Mouse (Mus musculus) left cerebral cortex, adult 11 months (tissue): Measurements from ENCODE around the gene Cdh16.
"Not testable (repeated sequence)": the region's sequence is repeated elsewhere in the genome, so short reads cannot be mapped to it uniquely, and the experiment has no call there.

ENCODE experiments used
- DNase-seq: peaks from one replicate; pipeline ENCODE4 v3.0.0; 2022; ENCODE audit warnings: low spot score

Cdh16 gene

DNA sequence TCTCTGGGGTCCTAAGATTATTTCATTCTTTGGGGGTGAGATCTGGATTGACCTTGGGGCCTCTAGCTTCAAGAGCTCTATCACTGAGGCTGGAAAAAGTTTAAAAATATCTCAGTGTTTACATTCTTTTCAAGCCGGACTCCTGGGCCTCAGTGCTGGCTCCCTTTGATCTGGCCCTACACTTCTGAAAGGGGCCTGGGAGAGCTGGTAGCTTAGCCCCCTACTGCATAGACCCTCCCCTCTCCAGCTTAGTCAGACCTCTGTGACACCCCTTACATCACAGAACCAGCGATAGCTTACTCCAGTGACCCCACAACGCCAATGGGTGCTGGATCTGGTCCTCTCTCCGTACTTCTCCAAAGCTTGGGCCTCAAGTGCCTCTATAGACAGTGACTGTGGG, 12.6 kb downstream of the Cdh16 start:
- no peak for DNase-seq

DNA sequence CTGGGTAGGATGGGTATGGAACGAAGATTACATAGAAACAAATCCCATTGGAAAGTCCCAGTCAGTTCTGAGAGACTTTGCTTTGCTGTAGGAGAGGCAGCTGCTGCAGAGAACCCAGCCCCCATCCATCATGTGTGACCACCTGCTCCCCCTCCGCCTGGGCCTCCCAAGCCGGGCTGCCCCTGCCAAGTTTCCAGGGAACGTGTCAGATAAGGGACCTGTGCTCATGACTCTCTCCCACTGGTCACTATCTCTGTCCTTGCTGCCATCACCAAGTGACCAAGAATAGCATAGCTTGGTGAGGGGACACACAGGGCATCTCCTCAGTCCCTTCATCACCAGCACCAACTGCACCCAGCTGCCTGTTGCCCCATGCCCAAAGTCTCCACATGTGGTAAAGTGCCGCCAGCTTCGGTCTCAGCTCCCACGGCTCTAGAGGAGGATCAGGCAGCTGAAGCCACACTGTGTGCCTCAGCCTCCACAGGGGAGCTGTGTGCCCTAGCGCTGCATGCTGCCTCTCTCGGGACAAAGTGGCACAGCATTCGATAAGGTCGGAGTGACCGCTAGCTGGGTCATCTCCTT, 13.9 kb downstream of the Cdh16 start:
- no peak for DNase-seq

DNA sequence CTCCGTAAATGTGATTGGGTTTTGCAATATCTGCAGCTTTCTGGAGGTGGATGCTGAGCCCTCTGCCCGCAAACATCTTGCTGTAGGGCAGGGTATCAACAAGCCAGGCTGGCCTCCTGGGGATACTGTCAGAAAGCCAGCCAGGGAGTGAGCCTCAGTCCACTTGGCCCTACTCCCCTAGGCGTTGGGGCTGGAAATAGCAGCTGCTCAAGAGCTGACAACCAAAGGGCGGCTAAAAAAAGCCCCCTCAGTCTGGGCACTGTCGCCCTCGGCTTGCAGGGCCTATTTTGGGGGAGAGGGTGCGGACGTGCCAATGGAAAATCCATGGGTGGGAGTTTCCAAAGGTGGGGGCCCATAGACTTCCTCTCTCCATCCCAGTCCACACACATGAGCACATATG, 15.0 kb downstream of the Cdh16 start:
- DNase-seq: no peak

DNA sequence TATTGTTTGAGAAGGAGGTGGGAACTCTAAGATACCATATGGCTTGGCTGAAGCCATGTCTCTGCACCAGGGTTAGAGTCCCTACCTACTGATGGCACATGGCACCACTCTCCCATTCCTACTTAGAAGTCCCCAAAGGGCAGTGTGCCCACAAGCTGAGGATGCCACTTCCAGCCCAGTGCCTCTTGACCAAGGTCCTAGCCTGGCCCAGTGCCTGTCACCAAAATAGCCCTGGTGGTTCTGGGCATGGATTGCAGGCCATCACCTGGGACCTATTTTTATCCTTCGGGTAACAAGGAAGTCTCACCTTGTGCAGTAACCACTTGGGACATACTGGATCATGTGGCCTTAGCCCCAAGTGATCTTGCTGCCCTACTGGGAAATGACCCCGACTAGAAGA, 16.3 kb downstream of the Cdh16 start:
- DNase-seq: no peak

DNA sequence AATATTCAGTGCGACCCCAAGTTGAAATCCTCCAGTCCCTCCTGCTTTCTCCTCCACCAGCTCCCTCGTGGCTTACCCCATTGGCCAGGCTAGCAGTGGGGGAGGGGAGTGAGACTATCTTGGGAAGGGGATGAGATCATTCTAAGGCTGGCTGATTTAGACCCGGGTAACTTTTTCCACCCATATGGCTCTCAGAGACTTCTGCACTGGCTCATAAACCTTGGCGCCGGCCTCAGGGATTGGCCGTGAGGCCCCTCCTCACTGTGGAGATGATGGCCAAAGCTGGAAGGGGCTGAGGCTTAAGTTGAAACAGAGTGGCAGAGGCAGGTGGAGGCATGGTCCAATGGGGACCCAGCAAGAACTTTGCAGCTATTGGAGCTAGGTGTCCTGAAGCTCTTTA, 17.9 kb downstream of the Cdh16 start:
- DNase-seq: no peak

DNA sequence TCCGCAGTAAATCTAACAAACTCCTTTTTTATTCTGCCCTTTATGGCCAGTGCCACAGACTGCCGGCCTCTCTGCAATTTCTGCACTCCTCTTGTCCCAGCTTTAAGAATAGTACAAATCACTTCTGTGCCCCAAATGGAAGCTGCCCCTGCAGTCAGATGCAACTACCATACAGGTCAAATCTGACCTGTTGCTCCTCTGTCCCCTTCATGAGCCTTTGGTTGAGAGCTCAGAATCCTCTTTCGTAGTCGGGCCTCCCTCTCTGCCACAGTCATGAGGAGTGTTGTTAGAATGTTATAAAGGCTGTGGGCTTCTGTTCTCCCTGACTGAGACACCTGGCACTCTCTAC, 21.0 kb downstream of the Cdh16 start:
- no peak for DNase-seq

DNA sequence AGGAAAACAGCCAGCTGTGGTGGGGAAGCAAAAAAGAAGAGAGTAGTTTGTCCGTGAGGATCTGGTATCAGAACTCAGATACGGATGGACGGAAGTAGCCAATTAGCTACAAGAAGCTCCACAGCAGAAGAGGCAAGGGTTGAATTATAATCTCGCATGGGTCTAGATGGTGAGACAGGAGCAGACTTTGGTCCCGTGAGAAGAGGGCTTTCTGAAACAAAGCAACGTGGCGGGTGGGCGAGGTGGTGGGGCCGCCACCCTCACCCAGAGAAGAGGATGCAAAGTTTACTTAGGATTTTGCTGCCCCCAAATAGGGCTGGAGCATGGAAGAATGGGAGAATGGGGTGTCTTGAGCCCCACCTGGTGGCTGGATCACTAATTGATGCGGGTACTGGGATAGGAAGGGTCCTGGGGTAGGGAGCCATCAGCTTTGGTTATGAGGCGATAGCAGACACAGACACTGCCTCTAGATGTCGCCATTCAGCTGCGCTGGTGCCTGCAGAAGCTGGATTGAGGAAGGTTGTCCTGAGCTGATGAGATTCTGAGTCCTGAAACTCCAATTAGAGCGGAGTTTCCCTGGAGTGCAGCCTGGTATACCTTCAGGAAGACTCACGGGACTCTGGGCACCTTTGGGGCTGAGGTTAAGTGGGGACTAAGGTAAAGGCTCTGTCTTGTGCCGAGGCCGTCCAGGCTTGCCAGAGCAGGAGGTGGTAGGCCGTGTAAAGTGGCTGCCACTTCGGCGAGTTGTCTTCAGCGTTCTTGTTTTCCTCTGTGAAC, 21.5 kb downstream of the Cdh16 start:
- peak; percentile 78 for DNase-seq

DNA sequence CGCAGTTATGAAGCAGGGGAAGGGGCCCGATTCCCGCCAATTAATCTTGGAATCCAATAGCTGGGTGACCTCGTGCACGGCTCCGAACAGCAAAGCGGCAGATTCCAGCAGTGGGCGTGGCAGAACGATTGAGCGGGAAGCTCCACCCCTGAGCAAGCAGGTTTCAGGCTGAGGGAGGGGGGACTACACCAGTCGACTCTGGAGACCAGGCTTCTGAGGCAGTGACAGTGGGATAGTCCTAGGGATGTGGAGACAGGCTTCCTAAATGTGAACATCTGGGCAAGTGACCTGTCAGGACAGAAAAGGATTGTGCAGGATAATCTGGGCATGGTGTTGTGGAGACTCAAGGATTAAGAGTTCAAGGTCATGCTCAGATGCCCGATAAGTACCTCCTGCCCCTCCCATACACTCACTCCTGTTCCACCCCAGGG, 22.2 kb downstream of the Cdh16 start:
- no peak for DNase-seq

DNA sequence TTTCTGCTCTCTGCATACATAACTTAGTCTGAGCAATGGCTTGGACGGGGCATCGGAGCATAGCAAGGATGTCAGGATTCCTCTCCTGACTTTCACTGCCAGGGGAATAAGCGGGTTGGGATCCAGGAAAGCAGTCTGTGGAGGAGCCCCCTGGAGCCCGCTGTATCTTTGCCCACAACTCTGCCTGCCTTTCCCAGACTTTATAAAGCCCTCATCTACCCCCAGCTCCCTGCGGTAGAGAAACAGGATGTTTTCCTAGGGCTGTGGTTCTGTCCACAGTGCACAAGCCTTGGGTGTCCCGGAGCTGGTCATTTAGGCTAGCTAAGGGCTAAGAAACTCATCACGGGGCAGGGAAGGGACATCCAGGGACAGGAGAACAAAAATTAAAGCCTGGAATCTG, 22.8 kb downstream of the Cdh16 start:
- no peak for DNase-seq

DNA sequence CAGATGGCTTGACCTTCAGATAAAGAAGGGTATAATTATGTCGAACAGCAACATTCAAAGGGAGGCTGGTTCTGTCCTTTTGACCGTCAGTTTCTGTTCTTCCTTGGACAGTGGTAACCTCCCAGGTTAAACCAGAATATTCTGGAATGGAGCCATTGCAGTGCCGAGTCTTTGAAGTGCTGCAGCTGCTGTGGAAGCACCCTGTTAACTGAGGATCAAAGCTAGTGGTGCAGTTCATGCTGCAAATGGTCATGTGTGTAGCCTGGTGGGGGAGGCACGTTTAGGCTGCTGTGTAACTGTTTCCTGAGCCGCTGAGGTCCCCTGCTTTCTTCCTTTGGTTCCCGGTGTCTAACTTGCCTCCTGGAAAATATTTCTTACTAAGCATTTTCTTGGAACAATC, 25.7 kb downstream of the Cdh16 start:
- no peak for DNase-seq

DNA sequence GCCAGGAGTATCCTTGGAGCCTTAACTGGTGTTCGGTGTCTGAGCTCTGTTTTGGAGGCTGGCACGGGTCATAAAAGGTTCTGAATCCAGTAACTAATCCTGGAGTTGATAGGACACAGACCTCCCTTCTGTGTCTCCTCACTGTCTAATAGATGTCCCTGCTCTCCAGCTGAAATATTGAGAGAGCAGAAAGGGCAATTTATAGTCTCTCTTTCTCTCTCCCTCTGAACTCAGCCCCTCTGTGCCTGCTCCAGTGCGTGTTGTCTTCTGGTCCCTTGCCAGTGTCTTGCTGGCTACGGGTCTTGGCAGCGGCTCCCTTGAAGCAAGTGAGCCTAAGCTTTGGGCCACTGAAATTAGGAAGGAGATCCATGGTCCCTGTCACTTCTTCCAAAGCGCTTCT, 26.5 kb downstream of the Cdh16 start:
- DNase-seq: no peak

DNA sequence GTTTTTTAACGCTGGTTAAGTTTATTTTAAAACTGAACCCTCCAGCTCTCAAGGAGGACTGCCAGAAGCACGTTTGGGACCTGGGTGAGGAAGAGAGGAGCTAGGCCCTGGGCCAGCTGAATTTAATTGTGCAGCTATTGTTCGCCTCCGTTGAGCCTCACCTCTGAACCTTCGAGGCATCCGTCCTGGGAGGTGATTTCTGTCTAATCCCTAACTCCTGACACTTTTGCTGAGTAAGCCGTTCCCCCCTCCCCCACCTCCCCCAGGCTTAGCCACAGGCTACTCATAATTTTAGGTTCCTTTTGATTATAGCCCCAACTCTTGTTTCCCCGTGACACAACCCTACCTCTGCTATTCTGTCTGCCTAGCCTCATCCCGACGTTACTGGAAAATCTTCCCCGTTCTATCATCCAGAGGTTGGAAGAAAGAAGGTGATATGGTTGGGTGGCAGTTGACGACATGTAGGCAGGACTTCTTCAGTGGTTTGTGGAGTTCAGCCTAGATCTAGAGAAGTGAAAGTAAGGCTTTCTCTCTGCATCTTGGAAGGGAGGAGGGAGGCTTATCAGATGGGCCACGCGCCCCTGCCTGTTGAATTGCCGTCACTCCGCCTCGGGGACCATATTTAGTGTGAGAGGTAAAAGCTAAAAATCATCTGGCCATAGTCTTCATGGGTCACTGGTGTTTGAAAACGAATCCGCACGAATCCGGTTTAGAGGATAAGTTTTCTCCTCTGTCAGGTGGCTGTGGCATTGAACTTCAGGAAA, 28.2 kb downstream of the Cdh16 start:
- DNase-seq: no peak

DNA sequence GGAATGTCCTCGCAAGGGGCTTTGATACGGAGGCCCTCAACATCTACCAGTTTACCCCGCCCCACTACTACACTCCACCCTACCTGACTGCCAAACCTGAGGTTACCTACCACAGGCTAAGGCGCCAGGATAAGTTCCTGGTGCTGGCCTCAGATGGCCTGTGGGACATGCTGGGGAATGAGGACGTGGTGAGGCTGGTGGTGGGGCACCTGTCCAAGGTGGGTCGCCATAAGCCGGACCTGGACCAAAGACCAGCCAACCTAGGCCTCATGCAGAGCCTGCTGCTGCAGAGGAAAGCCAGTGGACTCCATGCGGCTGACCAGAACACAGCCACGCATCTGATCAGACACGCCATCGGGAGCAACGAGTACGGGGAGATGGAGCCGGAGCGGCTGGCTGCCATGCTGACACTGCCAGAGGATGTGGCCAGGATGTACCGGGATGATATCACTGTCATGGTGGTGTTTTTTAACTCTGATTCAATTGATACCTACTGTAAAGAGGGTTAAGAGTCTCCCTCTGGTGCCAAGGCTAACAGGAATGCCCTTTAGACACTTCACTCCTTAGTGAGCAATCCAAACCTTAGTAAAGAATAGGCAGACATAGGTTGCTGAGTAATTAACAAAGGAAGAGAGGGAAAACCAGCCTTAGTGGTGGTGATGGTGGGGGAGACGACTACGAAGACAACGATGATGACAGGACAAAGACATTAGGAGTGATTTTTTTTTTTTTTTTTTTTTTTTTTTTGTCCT, 29.4 kb downstream of the Cdh16 start:
- DNase-seq: no peak

DNA sequence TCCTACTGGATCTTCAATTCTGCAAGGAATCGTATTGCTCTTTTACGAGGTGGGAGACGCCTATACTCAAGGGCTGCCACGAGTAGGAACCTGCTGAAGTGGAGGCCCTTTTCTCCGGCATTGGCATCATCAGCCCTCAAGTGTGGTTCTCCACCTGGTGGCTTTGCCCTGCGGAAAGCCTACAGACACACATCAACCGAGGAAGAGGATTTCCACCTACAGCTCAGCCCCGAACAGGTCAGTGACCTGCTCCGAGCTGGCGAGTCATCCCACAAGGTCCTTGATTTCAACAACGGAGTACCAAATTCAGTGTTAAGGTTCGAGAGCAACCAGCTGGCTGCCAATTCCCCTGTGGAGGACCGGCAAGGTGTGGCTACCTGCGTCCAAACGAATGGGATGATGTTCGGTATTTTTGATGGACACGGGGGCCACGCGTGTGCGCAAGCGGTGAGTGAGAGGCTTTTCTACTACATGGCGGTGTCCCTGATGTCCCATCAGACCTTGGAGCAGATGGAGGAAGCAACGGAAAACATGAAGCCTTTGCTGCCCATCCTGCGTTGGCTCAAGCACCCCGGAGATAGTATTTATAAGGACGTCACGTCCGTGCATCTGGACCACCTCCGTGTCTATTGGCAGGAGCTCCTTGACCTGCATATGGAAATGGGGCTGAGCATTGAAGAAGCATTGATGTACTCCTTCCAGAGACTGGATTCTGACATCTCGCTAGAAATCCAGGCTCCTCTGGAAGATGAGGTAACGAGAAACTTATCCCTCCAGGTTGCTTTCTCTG, 30.5 kb downstream of the Cdh16 start:
- no peak for DNase-seq

DNA sequence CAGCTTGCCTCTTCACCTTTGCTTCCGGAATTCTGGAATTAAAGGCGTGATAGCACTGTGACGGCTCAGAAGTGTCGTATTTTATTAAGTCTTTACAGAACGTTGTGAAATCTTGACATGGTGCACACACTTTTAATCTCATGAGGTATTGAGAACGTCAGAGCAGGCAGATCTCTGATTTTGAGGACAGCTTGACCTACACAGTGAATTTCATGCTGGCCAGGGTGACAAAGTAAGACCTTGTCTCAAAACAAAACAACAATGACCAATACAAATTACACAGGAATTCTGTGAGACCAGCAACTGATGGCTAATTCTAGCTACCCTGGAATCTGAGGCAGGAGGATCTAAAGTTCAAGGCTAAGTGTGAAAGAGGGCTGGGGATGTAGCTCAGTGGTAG, 31.6 kb downstream of the Cdh16 start:
- no peak for DNase-seq

DNA sequence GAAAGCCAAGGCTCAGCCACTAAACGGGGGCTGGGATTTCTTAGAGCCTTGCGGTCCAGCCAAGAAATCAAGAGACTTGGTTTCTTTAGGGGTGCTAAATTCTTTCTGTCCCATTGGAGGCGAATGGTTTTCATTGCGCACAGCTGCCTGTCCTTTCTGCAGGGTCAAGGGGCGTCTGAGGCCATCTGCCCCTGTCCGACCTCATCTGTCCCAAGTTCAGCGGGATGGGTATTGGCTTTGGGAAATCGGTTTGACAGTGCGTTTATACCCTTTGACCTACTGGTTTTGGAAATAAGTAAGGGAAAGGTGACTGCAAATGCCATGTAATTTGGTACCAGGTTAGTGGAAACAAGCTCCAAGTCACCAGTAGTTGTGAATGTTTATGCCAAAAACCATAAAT, 32.3 kb downstream of the Cdh16 start:
- no peak for DNase-seq

DNA sequence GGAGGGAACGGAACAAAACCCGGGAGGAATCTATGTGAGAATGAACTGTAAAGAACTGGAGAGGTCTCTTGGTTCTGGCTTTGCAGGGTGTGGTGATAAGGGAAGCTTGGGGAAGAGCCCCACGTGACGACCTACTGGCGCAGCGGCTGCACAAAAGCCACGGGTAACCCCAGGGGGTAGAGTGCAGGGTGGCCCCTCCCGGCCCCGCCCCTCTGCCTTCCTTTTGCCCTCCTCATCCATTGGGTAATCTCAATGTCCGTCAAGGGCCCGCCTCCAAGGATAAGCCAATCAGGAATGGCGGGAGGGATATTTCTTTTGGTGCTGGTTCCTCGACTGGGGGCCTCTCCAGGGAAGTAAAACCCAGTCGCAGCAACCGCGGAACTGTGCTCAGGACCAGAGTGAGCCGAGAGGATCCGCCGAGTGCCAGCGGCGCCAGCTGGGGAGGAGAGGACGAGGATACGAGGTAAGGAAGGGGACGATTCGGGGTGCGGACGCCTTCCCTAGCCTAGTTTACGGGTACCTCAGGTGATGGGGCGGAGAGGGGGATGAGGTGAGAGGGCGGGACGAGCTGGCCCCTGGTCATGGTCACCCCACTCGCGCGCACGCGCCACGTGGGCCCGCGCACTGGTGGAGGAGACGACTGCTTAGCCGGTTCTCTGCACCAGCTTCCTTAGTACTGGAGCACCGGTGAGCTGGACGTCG, 32.9 kb downstream of the Cdh16 start, which contains the start of gene Pdp2:
Pdp2 (plus strand) TSS at position 319 of the 702 bp plus-strand sequence.
- peak; percentile 90 for DNase-seq

DNA sequence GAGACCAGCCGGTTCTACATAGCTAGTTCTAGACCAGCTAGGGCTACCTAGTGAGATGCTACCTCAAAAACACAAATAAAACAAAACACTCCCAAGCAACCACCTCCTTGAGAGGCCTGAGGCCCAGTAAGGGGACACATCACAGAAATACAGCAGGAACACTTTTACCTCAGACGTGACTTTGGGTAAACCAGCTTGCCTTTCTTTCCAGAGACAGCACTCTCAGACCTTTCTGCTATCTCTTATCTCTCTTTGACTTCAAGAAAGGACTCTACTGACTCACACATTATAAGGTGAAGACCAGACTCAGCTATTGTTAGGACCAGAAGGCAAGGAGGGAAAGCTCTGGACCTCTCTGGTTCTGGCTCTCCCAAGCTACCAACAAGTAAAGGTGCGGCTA, 33.9 kb downstream of the Cdh16 start:
- DNase-seq: no peak

DNA sequence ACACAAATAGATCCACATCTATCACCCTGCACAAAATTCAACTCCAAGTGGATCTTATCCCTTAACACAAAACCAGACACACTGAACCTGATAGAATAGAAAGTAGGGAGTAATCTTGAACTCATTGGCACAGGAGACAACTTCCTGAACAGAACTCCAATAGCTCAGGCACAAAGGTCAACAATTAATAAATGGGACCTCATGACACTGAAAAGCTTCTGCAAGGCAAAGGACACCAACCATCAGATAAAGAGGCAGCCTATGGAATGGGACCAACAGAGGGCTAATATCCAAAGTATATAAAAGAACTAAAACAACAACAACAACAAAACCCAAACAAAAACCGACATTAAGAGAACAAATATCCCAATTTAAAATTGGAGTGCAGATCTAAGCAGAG, 39.7 kb downstream of the Cdh16 start:
- no peak for DNase-seq

DNA sequence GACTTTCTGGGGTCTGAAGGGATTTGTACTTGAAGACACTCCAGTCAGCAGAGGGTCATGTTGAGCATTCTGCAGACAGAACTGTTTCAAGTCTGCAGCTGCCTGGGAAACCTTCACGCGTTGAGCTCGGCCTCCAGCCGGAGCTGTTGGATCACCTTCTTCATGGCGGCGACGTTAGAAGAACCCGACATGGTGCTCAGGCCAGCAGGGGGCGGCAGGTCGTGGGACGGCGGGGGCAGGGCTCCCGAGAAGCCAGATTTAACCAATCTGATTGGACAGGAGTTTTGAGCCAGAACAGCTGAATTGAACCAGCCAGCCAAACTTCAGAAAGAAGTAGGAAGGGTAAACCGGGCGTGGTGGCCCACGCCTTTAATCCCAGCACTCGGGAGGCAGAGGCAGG, 46.6 kb downstream of the Cdh16 start:
- not testable (repeated sequence) for DNase-seq

DNA sequence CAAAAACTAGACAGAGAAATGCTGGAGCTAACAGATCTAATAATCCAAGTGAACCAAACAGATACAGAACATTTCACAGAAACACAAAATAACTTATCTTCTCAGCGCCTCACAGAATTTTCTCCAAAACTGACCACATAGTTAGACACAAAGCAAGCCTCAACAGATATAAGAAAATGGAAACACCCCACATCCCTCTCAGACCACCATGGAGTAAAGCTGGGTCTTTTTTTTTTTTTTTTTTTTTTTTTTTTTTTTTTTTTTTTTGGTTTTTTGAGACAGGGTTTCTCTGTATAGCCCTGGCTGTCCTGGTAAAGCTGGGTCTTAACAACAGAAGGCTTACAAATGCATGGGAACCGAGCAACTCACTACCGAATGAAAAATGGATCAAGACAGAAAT, 47.4 kb downstream of the Cdh16 start:
- DNase-seq: no peak
